Mouse (Mus musculus): ENCODE data around the gene Crybg2.

DNA sequence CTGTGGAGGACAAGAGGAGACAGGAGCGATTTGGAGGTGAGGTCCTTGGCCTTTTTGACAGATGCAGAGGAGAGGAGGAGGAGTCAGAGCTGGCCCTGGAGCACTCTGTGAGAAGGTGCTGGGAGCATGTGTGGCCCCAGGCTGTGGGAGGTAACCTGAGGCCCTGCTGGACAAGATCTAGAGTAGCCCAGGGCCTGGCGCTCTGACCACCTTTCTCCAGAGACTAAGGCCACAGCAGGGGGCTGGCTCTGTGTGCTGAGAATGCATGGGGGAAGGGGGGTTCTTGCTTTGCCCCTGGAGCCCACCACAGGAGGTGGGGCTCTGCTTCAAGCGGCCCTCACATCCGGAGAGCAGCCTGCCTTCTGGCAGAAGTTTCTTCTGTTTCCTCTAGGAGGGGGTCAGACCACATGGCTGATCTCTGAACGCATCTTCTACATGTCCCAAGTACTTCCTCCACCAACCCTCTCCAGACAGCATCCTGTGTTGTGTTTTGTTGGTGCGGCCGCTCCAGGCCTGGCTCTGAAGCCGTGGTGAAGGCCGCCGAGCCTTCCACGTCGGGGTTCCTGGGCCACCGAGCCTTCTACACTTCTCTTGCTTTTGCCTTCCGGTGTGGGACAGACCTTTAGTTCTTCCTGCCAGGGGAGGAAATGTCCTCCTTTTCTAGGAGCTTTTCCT, 57.6 kb downstream of the Crybg2 start:
- no peak for TF ChIP-seq CTCF (IDR thresholded peaks at IDR 0.05; ENCODE audit: extremely low read depth, insufficient read length, insufficient replicate concordance, low read depth, low read length)
- 0 out of 2 replicates have a peak, but pooled peaks have one; percentile 14 for TF ChIP-seq POLR2A (IDR thresholded peaks at IDR 0.05; ENCODE audit: low read depth, low read length)
